Mouse (Mus musculus) adrenal gland (tissue): ENCODE measurements around the gene Elmsan1.
"Not testable (repeated sequence)": the region's sequence is repeated elsewhere in the genome, so short reads cannot be mapped to it uniquely, and the experiment has no call there.

ENCODE experiments used
- intact Hi-C: fragments of 180-260 bp; cut with DNase I; formaldehyde crosslinking; loops from one replicate; pipeline ENCODE4 v1.15.1; 2025

The Elmsan1 gene

GRCm38 (mm10) chr12:84107692-84108091 is 111.0 kb downstream of the Elmsan1 start:
- intact Hi-C loops = no loop called here

- intact Hi-C loops = no loop called here
Observed at GRCm38 (mm10) chr12:84107012-84107411, 111.7 kb downstream of the Elmsan1 start.

- intact Hi-C loops = no loop called here
Observed at GRCm38 (mm10) chr12:84101493-84101845, 117.2 kb downstream of the Elmsan1 start.

GRCm38 (mm10) chr12:84100604-84101492 is 117.8 kb downstream of the Elmsan1 start, which contains the start of gene Acot6:
Gene Acot6 (plus strand): TSS chr12:84100654.
- intact Hi-C loops = not testable (repeated sequence)

GRCm38 (mm10) chr12:84100071-84100470 is 118.6 kb downstream of the Elmsan1 start:
- intact Hi-C loops = no loop called here

GRCm38 (mm10) chr12:84099605-84100004 is 119.1 kb downstream of the Elmsan1 start:
- intact Hi-C loops = no loop called here
